Mouse (Mus musculus) sigmoid colon, adult 10 weeks (tissue): ENCODE measurements around the gene Eif2s1. TPM values are rescaled to one million over a fixed set of nuclear protein-coding genes. Genes with fewer than 3 reads are reported as not detected.

ENCODE experiments used
- polyA plus RNA-seq: library from polyadenylated mRNA; stranded (reverse); fragments of 350-450 nt; fragmentation: Illumina TruSeq; extraction: RNeasy Lipid Tissue Mini Kit (QIAGEN cat#74804); gene quantifications from one replicate; pipeline ENCODE4 v1.2.3, GENCODE M21; 2014; ENCODE audit warnings: low read depth, low replicate concordance

Gene Eif2s1
- polyA plus RNA-seq = 80.1 TPM

DNA sequence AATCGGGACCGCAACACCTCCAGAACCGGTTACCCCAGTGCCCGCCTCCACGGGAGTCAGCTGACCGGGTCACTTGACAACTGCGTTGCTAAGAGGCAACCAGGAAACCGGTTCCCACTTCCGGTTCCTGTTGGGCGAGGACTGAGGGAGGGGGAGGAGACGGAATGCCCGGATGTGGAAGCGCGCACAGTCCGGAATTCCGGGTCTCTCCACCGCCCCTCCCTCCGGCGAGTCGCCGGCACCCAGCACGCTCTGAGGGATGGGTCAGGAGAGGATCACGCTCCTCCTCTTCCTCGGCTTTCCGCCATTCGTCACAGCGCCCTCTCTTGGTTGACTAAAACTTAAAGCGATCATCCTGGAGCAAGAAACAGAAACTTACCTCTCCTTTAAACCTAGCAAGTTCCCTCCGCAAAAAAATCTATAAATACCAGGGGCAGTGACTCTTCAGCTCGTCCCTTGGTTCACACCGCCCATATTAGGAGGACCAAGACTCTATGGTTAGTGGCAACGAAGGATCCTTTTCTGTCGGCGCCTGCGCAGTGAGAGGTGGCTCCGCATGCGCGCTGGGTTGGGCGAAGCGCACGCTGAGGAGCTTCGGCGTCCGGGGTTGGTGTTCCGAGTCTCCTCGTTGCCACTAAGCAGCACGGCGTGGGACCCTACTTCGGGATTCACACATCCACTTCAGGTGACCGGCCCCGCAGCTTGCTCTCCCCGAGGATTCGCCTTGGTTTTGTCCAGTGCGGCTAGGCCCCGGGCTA lies at the start of gene Eif2s1, which contains the start of gene Atp6v1d:
Gene Eif2s1 (plus strand): TSS at position 324 of the 758 bp plus-strand sequence.
Gene Atp6v1d (minus strand): TSS at position 143 of the 758 bp plus-strand sequence.

DNA sequence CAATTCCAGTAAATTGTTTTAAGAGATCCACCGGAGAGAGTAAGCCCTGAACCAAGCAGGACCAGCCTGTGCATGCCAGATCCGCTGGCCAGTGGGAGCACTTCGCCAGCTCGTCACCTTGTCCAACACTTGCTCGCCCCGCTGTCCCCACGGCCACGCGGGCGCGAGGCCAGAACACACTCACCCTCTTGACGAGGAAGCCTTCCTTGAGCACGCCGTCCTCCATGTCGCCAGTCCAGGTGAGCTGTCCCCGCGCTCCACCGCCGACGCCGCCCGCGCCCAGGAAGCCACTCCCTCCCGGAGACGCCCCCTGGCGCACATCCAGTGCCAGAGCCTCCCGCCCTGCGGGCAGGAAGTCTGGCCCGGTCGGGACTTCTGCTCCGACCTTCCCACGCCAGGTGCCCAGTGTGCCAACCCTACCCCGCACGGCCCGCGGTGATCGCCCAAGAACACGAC lies 45.1 kb downstream of the Eif2s1 start, which contains the start of gene Plek2:
Gene Plek2 (minus strand): TSS at position 258 of the 456 bp plus-strand sequence.

Other genes with a start within 250 kb of the Eif2s1 start
- gene Fam71d, start 170.3 kb upstream of the Eif2s1 start, polyA plus RNA-seq = not detected
- gene Mpp5, start 112.9 kb upstream of the Eif2s1 start, polyA plus RNA-seq = 115 TPM
- gene Atp6v1d, start 181 bp upstream of the Eif2s1 start, polyA plus RNA-seq = 93.1 TPM
- gene Plek2, start 45.1 kb downstream of the Eif2s1 start, polyA plus RNA-seq = 31.3 TPM
- 2.8 TPM for gene Tmem229b, start 145.8 kb downstream of the Eif2s1 start, polyA plus RNA-seq
- 85.3 TPM for gene Plekhh1, start 167.3 kb downstream of the Eif2s1 start, polyA plus RNA-seq
- 35.0 TPM for gene Pigh, start 227.8 kb downstream of the Eif2s1 start, polyA plus RNA-seq